Mouse (Mus musculus): Measurements from ENCODE around the gene Gm36245. TPM values are rescaled to one million over a fixed set of nuclear protein-coding genes. Genes with fewer than 3 reads are reported as not detected.

Gm36245 gene
- polyA plus RNA-seq, 1 experiment, result not detected

Other genes with a start within 250 kb of the Gm36245 start
- 43.7 and 83.1 TPM in 2 replicates for gene Apol7a, start 200.1 kb upstream of the Gm36245 start, polyA plus RNA-seq (2012; rRNA removed)
- gene Apol9a, start 188.1 kb upstream of the Gm36245 start, polyA plus RNA-seq (2012; rRNA removed), result 22.6 and 91.1 TPM in 2 replicates
- 0.63 and 1.4 TPM in 2 replicates for gene Apol7b, start 151.8 kb upstream of the Gm36245 start, polyA plus RNA-seq (2012; rRNA removed)
- 94.4 and 159 TPM in 2 replicates for gene Apol10a, start 122.2 kb upstream of the Gm36245 start, polyA plus RNA-seq (2012; rRNA removed)
- 0.11 and 0.21 TPM in 2 replicates for gene Apol11a, start 91.0 kb upstream of the Gm36245 start, polyA plus RNA-seq (2012; rRNA removed)
- 24.7 and 45.8 TPM in 2 replicates for gene Apol7c, start 65.9 kb upstream of the Gm36245 start, polyA plus RNA-seq (2012; rRNA removed)
- gene 1700025B11Rik, start 37.4 kb upstream of the Gm36245 start, polyA plus RNA-seq (2012; rRNA removed), result not detected in 2 replicates
- 0.88 and 0.93 TPM in 2 replicates for gene Apol10b, start 3.1 kb upstream of the Gm36245 start, polyA plus RNA-seq (2012; rRNA removed)
- 0.21 and 0.33 TPM in 2 replicates for gene Apol11b, start 44.0 kb downstream of the Gm36245 start, polyA plus RNA-seq (2012; rRNA removed)
- 3.0 and 6.7 TPM in 2 replicates for gene Apol7e, start 99.6 kb downstream of the Gm36245 start, polyA plus RNA-seq (2012; rRNA removed)
- gene Apol9b, start 129.8 kb downstream of the Gm36245 start, polyA plus RNA-seq (2012; rRNA removed), result 16.8 and 44.4 TPM in 2 replicates
- 0.04 TPM in 1 of 2 replicates, not detected in the other for gene Apol8, start 157.7 kb downstream of the Gm36245 start, polyA plus RNA-seq (2012; rRNA removed)
- 49.7 and 78.1 TPM in 2 replicates for gene Myh9, start 242.9 kb downstream of the Gm36245 start, polyA plus RNA-seq (2012; rRNA removed)

All from large intestine, adult 2 months (tissue).